Mouse (Mus musculus): ENCODE data around the gene Abca2.

DNA sequence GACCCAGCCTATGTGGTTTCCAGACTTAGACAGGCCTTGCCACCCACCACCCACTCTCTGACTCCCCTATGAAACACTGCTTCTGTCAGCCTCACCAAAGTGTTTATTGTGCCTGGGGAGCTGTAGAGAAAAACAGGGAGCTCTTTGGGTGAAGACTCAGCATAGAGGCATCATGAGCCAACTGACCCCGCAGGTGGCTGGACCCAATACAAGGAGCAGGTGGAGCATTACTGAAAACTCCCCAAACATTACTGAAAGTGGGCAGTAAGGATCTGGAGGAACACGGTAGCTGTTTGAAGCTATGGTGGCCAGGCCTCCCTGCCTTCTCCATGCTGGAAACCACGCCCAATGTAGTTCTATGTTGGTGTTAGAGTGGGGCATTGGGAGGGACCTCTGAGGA, 35.1 kb downstream of the Abca2 start:
- no peak for TF ChIP-seq CTCF (IDR thresholded peaks at IDR 0.05; ENCODE audit: extremely low read depth, insufficient read depth, insufficient read length, insufficient replicate concordance)
- TF ChIP-seq POLR2A (IDR thresholded peaks at IDR 0.05; ENCODE audit: low read depth, low read length) = no peak

Data from spleen, adult 2 months (tissue).